Mouse (Mus musculus): Measurements from ENCODE around the gene Znrf4. TPM values are rescaled to one million over a fixed set of nuclear protein-coding genes. Genes with fewer than 3 reads are reported as not detected.

The Znrf4 gene
- polyA plus RNA-seq, 1 experiment from 2014 or later = not detected

DNA sequence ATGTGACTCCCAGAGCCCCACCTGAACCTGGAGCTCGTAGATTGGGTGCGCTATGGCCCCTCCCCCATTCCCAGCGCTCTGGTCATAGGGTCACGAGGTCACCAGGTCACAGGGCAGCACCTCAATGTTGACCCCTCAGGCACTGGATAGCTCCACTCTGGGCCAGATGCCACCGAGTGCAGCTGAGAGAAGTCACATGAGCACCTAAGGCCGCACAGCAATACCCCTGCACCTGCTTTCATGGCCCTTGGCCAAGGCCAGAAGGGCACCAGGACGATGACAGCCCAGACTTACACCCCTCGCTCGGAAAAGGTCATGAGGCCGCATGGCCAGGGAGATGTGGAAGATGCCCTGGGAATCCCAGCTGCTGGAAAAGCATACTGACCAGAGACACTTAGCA, 41.7 kb downstream of the Znrf4 start:
- Histone ChIP-seq H3K4me3 (replicated peaks) (peak overlapping the region; percentile 32), H3K27me3 (replicated peaks) (peaks cover 23% of the 10 kb centered on the region), H3K4me1 (peaks cover 85% of the 10 kb centered on the region), H3K27ac (no peak overlapping the region), H3K9me3 (no peaks in the 10 kb centered on the region), H3K4me2 (peak overlapping the region; percentile 58), H3K9ac (no peak overlapping the region), H3K36me3 (no peaks in the 10 kb centered on the region)
- no peak for ATAC-seq (ENCODE audit: insufficient read depth, low FRiP score, low read depth)
- 19% methylated on average over 10 of the region's 10 CpGs for WGBS

- Histone ChIP-seq H3K36me3 (no peaks in the 10 kb centered on the region), H3K9ac (no peak overlapping the region; the same call in 1 of the 2 replicates), H3K27ac (peak overlapping the region; percentile 54; the same call in 1 of the 2 replicates), H3K4me3 (replicated peaks) (peak overlapping the region; percentile 32), H3K4me1 (peaks cover 85% of the 10 kb centered on the region), H3K27me3 (replicated peaks) (peaks cover 21% of the 10 kb centered on the region), H3K9me3 (no peaks in the 10 kb centered on the region), H3K4me2 (peak overlapping the region; percentile 58)
- no peak for ATAC-seq (ENCODE audit: insufficient read depth, low FRiP score, low read depth)
- WGBS = 3% methylated on average over 26 of the region's 26 CpGs
Measured at GRCm38 (mm10) chr17:56470001-56470436, 42.2 kb downstream of the Znrf4 start.

GRCm38 (mm10) chr17:56469275-56469674, 43.0 kb downstream of the Znrf4 start:
- 32% methylated on average over 8 of the region's 8 CpGs for WGBS
- Histone ChIP-seq H3K27me3 (replicated peaks) (peaks cover 18% of the 10 kb centered on the region), H3K4me3 (replicated peaks) (no peak overlapping the region), H3K27ac (peak overlapping the region; percentile 54; the same call in 1 of the 2 replicates), H3K9me3 (no peaks in the 10 kb centered on the region), H3K36me3 (no peaks in the 10 kb centered on the region), H3K4me1 (peaks cover 83% of the 10 kb centered on the region), H3K4me2 (peak overlapping the region; percentile 58; the same call in 1 of the 2 replicates), H3K9ac (no peak overlapping the region)
- peak; percentile 5; the same call in 1 of the 2 replicates for ATAC-seq (ENCODE audit: insufficient read depth, low FRiP score, low read depth)

DNA sequence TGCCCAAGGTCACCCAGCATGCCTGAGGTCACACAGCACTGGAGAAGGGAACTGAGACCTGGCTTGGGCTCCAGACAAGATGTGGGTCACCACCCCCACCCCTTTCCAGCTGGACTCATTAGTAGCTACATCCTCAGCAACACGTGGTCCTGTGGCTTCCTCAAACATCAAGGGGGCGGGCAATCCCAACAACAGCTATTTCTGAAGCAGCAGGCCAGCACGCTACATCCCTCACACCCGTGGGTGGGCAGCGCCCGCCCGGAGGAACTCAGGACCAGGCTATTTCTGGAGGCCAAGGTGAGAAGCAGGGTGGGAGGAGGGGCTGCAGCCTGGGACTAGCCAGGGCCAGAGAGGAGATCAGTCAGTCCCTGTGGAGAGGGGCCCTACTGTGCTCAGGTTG, 43.4 kb downstream of the Znrf4 start:
- no peak overlapping the region for H3K9ac ChIP-seq
- no peak for ATAC-seq (ENCODE audit: insufficient read depth, low FRiP score, low read depth)
- no peaks in the 10 kb centered on the region for H3K9me3 ChIP-seq
- peak overlapping the region; percentile 21; the same call in 1 of the 2 replicates for H3K27ac ChIP-seq
- WGBS = 51% methylated on average over 7 of the region's 7 CpGs
- H3K4me3 ChIP-seq (replicated peaks) = no peak overlapping the region
- peaks cover 81% of the 10 kb centered on the region for H3K4me1 ChIP-seq
- no peak overlapping the region; the same call in 1 of the 2 replicates for H3K4me2 ChIP-seq
- H3K27me3 ChIP-seq (replicated peaks) = peaks cover 14% of the 10 kb centered on the region
- no peaks in the 10 kb centered on the region for H3K36me3 ChIP-seq

GRCm38 (mm10) chr17:56468380-56468779, 43.9 kb downstream of the Znrf4 start:
- Histone ChIP-seq H3K27me3 (replicated peaks) (peaks cover 9% of the 10 kb centered on the region), H3K36me3 (no peaks in the 10 kb centered on the region), H3K4me1 (peaks cover 81% of the 10 kb centered on the region), H3K27ac (peak overlapping the region; percentile 84), H3K4me2 (peak overlapping the region; percentile 44; the same call in 1 of the 2 replicates), H3K9ac (no peak overlapping the region), H3K9me3 (no peaks in the 10 kb centered on the region), H3K4me3 (replicated peaks) (no peak overlapping the region)
- no peak for ATAC-seq (ENCODE audit: insufficient read depth, low FRiP score, low read depth)
- 90% methylated on average over 9 of the region's 9 CpGs for WGBS

GRCm38 (mm10) chr17:56467456-56467884, 44.8 kb downstream of the Znrf4 start:
- no peak overlapping the region for H3K9ac ChIP-seq
- peak overlapping the region; percentile 84 for H3K27ac ChIP-seq
- H3K4me3 ChIP-seq (replicated peaks) = 0 out of 2 replicates have a peak overlapping the region, but pooled peaks have one; percentile 6
- H3K4me2 ChIP-seq = peak overlapping the region; percentile 44
- peak; percentile 23; the same call in 1 of the 2 replicates for ATAC-seq (ENCODE audit: insufficient read depth, low FRiP score, low read depth)
- WGBS = 40% methylated on average over 7 of the region's 7 CpGs
- no peaks in the 10 kb centered on the region for H3K36me3 ChIP-seq
- peaks cover 80% of the 10 kb centered on the region for H3K4me1 ChIP-seq
- H3K9me3 ChIP-seq = no peaks in the 10 kb centered on the region
- H3K27me3 ChIP-seq (replicated peaks) = no peaks in the 10 kb centered on the region

- Histone ChIP-seq H3K4me1 (peaks cover 73% of the 10 kb centered on the region), H3K27me3 (replicated peaks) (no peaks in the 10 kb centered on the region), H3K9me3 (no peaks in the 10 kb centered on the region), H3K36me3 (no peaks in the 10 kb centered on the region), H3K9ac (no peak overlapping the region), H3K4me2 (peak overlapping the region; percentile 29; the same call in 1 of the 2 replicates), H3K27ac (peak overlapping the region; percentile 48; the same call in 1 of the 2 replicates), H3K4me3 (replicated peaks) (no peak overlapping the region)
- ATAC-seq (ENCODE audit: insufficient read depth, low FRiP score, low read depth) = no peak
- WGBS = 67% methylated on average over 6 of the region's 6 CpGs
Measured at GRCm38 (mm10) chr17:56466747-56467146, 45.5 kb downstream of the Znrf4 start.

DNA sequence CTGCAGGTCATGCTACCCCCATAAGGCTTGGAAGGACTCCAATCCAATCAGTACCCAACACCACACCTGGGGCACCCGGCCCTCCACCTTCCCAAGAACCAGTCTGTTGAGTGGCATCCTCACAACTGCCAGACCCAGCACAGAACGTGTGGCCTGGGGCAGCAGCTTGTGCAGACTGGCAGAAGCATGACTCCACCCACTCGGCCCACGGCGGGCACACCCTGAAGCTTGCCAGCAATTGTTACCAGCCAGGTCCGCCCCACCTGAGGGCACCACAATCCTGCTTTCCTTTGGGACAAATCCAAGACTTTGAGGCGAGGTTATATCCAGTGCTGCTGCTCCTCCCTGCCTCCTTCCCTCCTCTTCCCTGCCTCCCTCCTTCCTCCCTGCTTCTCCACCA, 47.4 kb downstream of the Znrf4 start:
- 75% methylated on average over 7 of the region's 7 CpGs for WGBS
- no peaks in the 10 kb centered on the region for H3K9me3 ChIP-seq
- no peaks in the 10 kb centered on the region for H3K27me3 ChIP-seq (replicated peaks)
- no peak overlapping the region for H3K9ac ChIP-seq
- peaks cover 72% of the 10 kb centered on the region for H3K4me1 ChIP-seq
- H3K4me3 ChIP-seq (replicated peaks) = no peak overlapping the region
- no peak overlapping the region for H3K4me2 ChIP-seq
- no peak for ATAC-seq (ENCODE audit: insufficient read depth, low FRiP score, low read depth)
- no peaks in the 10 kb centered on the region for H3K36me3 ChIP-seq
- no peak overlapping the region for H3K27ac ChIP-seq

GRCm38 (mm10) chr17:56464345-56464744, 47.9 kb downstream of the Znrf4 start:
- H3K4me1 ChIP-seq = peaks cover 68% of the 10 kb centered on the region
- no peak for ATAC-seq (ENCODE audit: insufficient read depth, low FRiP score, low read depth)
- H3K27ac ChIP-seq = no peak overlapping the region
- H3K4me2 ChIP-seq = no peak overlapping the region
- no peaks in the 10 kb centered on the region for H3K9me3 ChIP-seq
- WGBS = 92% methylated on average over 2 of the region's 2 CpGs
- H3K9ac ChIP-seq = no peak overlapping the region
- H3K27me3 ChIP-seq (replicated peaks) = no peaks in the 10 kb centered on the region
- H3K4me3 ChIP-seq (replicated peaks) = no peak overlapping the region
- H3K36me3 ChIP-seq = no peaks in the 10 kb centered on the region

GRCm38 (mm10) chr17:56463500-56463899, 48.7 kb downstream of the Znrf4 start:
- H3K27ac ChIP-seq = peak overlapping the region; percentile 97
- peaks cover 60% of the 10 kb centered on the region for H3K4me1 ChIP-seq
- H3K4me2 ChIP-seq = no peak overlapping the region

GRCm38 (mm10) chr17:56462835-56463455, 49.3 kb downstream of the Znrf4 start:
- H3K4me2 ChIP-seq = peak overlapping the region; percentile 93
- no peaks in the 10 kb centered on the region for H3K9me3 ChIP-seq
- H3K4me1 ChIP-seq = peaks cover 54% of the 10 kb centered on the region
- WGBS = 4% methylated on average over 17 of the region's 17 CpGs
- no peak for ATAC-seq (ENCODE audit: insufficient read depth, low FRiP score, low read depth)
- H3K27ac ChIP-seq = peak overlapping the region; percentile 97
- H3K36me3 ChIP-seq = no peaks in the 10 kb centered on the region
- H3K9ac ChIP-seq = peak overlapping the region; percentile 19; the same call in 1 of the 2 replicates
- H3K4me3 ChIP-seq (replicated peaks) = peak overlapping the region; percentile 67
- no peaks in the 10 kb centered on the region for H3K27me3 ChIP-seq (replicated peaks)

More at GRCm38 (mm10) chr17:56463500-56463899, 48.7 kb downstream of the Znrf4 start:
- Histone ChIP-seq H3K36me3 (no peaks in the 10 kb centered on the region), H3K4me3 (replicated peaks) (no peak overlapping the region; the same call in 1 of the 2 replicates), H3K9ac (no peak overlapping the region), H3K9me3 (no peaks in the 10 kb centered on the region), H3K27me3 (replicated peaks) (no peaks in the 10 kb centered on the region)
- WGBS = 9% methylated on average over 1 of the region's 1 CpGs
- ATAC-seq (ENCODE audit: insufficient read depth, low FRiP score, low read depth) = no peak

All from stomach, embryonic 15.5 days (tissue).